Mouse (Mus musculus) 3T3-L1 (cell line): ENCODE measurements around the gene Map1b.

Experiments used
- DNase-seq: peaks from one replicate; pipeline ENCODE4 v3.0.0-alpha.2; 2015; ENCODE audit warnings: low read depth, low spot score

Map1b gene

GRCm38 (mm10) chr13:99410611-99411515 lies 105.5 kb downstream of the Map1b start:
- no peak for DNase-seq

DNA sequence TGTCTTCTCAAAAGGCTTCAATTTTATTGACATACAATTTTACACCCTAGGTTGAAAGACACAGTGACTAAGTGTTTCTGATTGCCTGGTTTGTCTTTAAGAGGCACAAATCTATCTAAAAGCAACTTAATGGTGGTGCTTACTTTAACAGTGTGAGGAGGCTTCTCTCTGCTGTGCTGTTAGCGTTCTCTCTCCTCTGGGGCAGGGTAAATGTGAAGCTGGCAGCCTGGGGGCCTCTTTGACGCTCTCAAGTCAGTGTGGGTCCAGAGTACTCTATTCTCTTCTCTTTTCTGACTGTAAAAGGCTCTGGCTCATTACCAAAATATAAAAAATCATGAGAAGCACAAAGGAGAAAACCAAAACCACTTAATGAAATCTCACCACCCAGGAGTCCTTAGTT lies 107.1 kb downstream of the Map1b start:
- DNase-seq: no peak

GRCm38 (mm10) chr13:99399373-99399772 lies 117.0 kb downstream of the Map1b start:
- peak; percentile 38 for DNase-seq

DNA sequence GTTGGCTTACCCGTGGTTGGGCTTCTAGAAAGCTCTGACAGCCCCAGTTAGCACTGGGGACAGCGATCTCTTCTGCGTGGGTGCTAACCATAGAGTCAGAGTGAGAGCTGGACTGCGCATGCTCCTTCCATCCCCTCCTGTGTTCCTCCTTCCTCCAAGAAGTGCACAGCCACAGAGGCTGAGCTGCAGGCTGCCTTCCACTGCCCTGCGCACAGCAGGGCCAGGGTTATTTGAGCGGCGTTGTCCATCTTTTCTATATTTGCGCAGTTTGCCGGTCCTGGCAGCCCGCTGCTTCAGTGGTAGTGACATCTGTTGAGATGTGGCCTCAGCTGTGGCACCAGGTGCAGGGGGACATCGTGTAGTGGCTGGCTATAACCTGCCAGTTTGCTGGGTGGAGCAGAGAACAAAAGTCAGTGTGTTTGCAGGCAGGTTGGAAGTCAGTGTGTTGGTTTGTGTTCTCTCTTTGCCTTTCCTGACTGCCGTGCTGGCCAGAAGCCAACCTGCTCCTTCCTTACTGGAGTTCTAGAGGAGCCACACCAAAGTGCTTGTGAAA lies 118.1 kb downstream of the Map1b start:
- peak; percentile 37 for DNase-seq

DNA sequence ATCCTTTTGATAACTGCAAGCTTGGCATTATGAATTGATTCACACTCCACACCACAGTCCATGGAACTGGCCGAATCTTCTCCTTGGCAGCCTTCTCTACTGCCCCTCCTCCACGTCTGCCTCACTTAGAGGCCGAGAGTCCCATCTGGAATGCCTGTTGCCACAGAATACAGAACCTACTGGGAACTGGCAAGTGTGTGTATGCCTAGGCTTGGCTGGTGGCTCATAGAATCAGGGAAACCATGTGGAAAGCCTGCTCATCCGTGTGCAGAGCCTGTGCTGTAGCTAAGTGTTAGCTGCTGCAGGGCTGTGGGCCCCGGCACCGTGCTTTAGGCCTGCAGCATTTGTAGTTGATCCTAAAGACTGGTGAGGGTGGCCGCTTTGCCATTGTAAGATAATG lies 119.1 kb downstream of the Map1b start:
- DNase-seq: no peak

DNA sequence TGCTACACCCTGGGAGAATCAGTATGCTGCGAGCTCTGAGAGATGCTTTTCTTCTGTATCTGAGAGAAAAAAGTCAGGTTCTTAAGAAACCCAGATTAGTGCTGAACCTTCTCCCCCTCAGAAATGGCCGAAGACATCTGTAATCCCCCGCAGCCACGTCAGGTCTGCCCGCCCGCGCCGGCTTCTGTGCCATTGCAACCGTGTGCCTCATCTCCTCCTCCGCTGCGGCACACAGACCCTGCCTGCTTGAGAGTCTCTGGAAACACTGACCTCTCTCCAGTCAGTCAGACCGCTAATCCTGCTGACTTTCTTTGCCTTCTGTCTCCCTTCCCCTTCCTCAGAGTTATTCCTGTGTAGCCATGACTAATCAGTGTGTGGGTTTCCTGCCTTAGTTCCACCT lies 120.8 kb downstream of the Map1b start:
- no peak for DNase-seq

- DNase-seq: peak; percentile 42
Observed at GRCm38 (mm10) chr13:99394694-99395093, 121.6 kb downstream of the Map1b start.

DNA sequence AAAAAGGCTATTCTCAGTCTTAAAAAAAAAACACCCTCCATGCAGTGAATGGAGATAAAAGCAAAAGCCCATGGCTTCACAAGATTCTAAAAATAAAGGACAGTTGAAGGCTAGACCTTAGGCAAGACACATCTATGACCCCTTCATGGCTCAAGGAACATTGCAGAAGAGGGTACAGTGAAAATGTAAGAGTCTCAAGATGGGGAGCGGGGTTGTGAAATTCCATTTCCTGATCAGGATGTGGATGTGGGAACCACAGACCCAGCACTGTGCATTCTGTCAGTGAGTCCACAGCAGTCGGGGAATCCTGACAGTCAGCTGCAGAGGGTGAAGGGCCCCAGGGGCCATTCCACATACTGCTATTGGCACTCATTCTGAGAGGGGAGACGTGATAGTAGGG lies 123.2 kb downstream of the Map1b start:
- DNase-seq: no peak

GRCm38 (mm10) chr13:99391417-99391816 lies 124.9 kb downstream of the Map1b start:
- DNase-seq: peak; percentile 96

- DNase-seq: no peak
Observed at GRCm38 (mm10) chr13:99387901-99388811, 128.2 kb downstream of the Map1b start.

- no peak for DNase-seq
Observed at GRCm38 (mm10) chr13:99386341-99386740, 130.0 kb downstream of the Map1b start.

DNA sequence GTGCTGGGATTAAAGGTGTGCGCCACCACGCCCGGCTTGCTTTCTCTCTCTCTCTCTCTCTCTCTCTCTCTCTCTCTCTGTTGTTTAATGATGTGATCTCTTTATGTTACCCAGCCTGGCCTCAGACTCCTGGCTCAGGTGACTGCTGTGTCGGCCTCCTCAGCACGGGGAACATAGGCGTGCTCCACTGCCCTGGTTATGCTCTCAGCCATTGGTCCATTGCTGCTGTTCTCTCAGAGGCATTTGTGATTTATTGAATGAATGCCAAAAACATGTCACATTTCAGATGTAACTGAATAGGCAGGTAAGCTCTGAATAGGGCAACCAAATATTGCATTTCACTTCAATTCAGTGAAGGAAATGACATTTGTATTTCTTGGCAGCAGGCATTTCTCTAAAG lies 130.4 kb downstream of the Map1b start:
- no peak for DNase-seq

DNA sequence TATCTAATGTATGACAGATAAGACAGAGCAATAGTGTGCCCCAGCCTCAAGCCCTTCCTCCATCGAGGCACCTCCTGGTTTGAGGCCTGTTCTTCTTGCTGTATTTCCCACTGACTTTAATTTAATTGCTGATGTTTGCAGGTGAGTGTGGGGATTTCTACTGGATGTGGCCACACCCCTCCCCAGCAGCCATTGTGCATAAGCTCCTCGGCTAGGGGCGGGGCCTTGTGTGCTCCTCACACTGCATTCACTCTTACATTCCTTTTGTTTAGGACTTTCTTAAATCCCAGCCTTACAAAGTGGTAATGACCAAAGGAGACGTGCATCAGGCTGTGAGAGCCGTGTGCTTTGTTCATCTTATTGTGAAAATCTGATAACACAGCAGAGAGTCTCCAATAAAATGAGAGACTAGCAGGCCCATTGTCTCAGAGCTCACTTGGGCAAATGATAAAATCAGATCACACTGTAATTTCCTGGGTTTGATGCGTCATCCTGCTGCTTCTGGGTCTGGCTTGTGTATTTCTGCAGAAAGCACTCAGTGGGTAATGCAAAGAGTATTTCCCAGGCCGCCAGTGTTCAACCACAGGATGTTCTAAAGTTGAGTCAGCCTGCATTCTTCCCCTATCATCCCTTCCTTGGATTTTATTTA lies 131.7 kb downstream of the Map1b start:
- DNase-seq: peak; percentile 88

DNA sequence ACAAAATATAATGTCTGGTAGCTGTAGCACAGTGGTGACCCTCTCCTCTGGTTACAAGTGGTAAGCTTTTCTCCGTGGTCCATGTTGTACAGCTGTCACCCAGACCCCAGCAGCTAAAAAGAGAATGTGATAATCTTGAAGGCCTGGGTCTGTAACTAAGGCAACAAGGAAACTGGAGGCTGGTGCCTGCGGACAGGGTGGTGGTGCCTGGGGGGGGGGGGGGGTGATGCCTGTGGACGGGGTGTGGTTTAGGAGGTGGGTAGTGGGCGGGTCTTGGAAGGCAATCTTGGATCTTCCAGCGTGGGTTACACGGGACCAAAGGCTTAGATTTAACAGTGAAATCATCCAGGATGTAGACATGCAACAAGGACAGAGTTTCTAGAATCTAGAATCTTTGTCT lies 134.0 kb downstream of the Map1b start:
- no peak for DNase-seq

- no peak for DNase-seq
Observed at GRCm38 (mm10) chr13:99378223-99378622, 138.1 kb downstream of the Map1b start.

- DNase-seq: no peak
Observed at GRCm38 (mm10) chr13:99377055-99377454, 139.3 kb downstream of the Map1b start.

- DNase-seq: peak; percentile 90
Observed at GRCm38 (mm10) chr13:99375550-99375949, 140.8 kb downstream of the Map1b start.

DNA sequence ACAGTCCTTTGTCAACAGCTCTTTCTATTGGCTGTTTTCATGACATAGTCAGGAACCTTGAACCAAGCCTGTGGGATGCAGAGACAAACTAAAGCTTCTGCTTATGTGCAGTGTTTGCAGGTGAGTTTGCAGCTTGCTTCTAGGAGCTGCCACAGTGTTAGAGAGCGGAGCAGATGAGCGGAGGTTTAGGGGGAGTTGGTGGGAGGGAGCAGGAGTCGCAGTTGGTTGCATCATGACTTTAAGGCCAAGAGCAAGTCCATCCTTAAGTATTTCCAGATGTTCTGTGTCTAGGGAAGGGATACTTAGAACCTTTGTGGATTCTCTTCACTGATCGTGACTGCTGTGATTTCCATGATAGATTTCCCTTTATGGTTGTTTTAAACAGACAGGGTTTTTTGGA lies 142.1 kb downstream of the Map1b start:
- no peak for DNase-seq

DNA sequence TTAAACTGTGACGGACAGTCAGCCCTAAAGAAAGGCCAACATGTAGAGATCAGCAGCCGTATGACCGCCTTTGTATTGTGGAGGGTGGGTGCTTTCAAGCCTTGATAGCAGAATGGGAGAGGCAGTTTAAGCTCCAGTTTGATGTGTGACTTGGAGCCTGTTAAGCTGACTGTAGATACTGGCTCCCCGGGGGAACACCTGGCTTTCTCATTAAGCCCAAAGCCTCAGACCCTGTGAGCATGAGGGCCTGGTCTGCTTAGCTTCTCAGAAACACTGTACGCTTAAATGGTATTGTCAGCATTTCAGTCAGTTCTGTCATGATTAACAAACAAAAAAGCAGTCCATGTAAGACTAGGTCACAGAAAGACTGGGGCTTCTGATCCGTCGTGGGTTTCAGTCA lies 142.7 kb downstream of the Map1b start:
- DNase-seq: no peak
